Mouse (Mus musculus): Measurements from ENCODE around the gene Lsamp.
"Not testable (repeated sequence)": the region's sequence is repeated elsewhere in the genome, so short reads cannot be mapped to it uniquely, and the experiment has no call there.

Gene Lsamp

GRCm38 (mm10) chr16:41929546-41929945, 1945.4 kb downstream of the Lsamp start:
- DNase-seq (ENCODE audit: low read depth, low spot score), result no peak

GRCm38 (mm10) chr16:41935701-41936100, 1951.5 kb downstream of the Lsamp start:
- no peak for DNase-seq (ENCODE audit: low read depth, low spot score)

- DNase-seq (ENCODE audit: low read depth, low spot score), result no peak
These were observed 1952.9 kb downstream of the Lsamp start for GRCm38 (mm10) chr16:41936908-41937595.

GRCm38 (mm10) chr16:41937596-41937990, 1953.4 kb downstream of the Lsamp start:
- DNase-seq (ENCODE audit: low read depth, low spot score), result no peak

DNA sequence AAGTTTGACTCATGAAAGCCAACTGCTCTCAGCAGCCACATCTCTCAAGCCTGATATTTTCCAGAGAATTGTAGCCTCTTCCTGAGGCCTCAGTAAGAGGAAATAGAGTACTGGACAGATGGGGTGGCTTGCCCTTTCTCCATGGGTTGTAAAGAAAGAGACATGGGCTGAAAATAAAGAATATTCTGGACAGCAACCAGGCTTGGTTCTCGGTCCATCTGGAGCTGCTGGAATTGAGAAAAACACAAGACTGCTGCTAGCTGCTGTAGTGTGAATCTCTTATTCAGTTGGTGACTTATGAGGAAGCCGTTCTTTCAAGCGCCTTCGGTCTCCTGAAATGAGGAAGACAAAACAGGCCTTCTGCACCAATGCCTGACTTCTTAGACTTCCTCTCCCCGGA, 1954.1 kb downstream of the Lsamp start:
- DNase-seq (ENCODE audit: low read depth, low spot score), result no peak

DNA sequence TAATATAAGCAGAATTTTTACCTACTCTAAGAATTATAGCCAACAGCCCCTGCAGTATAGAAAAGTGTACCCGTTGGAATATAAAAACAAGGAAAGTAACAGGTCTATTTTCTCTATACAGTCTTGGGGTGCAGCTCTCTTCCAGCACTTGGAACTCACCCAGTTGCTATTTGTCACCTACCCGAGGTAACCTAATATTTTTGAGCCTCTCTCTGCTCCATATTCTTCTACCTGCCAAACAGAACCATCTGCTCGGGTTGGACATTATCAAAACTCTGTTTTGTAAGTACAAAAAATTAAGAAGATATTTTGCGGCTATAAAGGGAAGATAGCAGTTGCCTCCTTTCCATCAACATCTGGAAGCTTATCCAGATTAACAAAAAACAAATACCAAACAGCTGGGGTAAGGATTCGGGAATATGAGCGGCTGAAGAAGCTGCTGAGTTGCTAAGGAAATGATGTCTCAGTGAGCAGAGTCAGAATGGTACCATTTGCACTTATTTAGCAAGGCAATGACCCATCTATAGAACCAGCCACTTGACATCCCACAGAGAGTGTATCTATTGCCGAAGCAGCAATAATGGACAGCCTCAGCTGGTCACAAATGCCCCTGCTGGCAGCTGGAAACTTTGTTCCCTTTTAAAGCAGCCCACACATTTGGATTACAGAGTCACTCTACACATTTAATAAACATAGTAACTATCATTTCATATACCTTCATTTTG, 1957.6 kb downstream of the Lsamp start:
- no peak for DNase-seq (ENCODE audit: low read depth, low spot score)

DNA sequence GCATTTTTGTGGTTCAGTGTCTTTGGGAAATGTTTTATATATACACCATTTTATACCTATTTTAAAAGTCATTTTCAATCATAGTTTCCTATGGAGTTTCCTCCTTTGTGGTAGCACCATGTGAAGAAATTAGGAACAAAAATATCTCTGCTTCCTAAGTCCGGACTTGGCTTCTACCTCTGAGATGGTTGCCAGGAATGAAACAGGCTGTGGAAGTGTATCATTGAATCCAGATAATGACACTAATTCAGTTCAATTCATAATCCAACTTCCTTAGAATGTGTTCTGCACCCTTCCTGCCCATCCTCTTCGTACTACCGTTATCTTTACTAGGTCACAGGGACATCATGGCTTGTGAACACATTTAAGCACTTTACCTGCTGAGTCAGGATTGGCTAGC, 1973.7 kb downstream of the Lsamp start:
- no peak for DNase-seq (ENCODE audit: low read depth, low spot score)

- DNase-seq (ENCODE audit: low read depth, low spot score), result no peak
These were observed 1981.5 kb downstream of the Lsamp start for GRCm38 (mm10) chr16:41965636-41966035.

GRCm38 (mm10) chr16:41969215-41969614, 1985.1 kb downstream of the Lsamp start:
- no peak for DNase-seq (ENCODE audit: low read depth, low spot score)

- no peak for DNase-seq (ENCODE audit: low read depth, low spot score)
These were observed 1990.9 kb downstream of the Lsamp start for GRCm38 (mm10) chr16:41974866-41975719.

- DNase-seq (ENCODE audit: low read depth, low spot score), result no peak
These were observed 1992.7 kb downstream of the Lsamp start for GRCm38 (mm10) chr16:41976897-41977296.

DNA sequence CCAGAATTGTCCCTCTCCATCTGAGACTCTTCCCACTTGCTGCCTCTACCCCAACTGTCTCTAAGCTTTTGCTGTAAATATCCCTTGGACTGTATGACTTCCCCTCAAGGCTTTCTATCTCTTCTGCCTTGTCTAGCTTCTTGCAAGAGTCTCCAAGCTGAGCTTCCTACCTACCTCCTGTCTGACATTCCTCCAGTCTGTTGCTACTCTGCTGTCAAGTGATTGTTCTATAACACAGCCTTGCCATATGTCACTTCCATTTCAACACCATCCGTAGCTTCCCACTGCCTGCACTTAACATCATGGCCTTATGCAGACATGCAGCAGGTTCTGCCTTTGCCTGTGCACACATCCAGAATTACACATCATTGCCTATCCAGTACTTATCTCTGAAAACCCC, 2012.8 kb downstream of the Lsamp start:
- no peak for DNase-seq (ENCODE audit: low read depth, low spot score)

GRCm38 (mm10) chr16:42002925-42003324, 2018.8 kb downstream of the Lsamp start:
- DNase-seq (ENCODE audit: low read depth, low spot score), result no peak

DNA sequence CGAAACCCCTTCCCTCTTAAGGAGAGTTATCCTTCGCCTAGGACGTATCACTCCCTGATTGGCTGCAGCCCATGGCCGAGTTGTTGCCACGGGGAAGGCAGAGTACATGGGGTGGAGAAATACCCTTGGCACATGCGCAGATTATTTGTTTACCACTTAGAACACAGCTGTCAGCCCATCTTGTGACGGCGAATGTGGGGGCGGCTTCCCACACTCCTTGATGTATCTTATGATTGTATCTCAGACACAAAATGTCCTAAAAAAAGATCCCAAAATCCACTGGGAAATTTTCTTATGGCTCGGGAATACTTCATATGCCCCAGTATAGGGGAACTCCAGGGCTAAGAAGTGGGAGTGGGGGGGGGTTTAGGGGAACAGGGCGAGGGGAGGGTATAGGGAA, 2019.3 kb downstream of the Lsamp start:
- DNase-seq (ENCODE audit: low read depth, low spot score), result not testable (repeated sequence)

- no peak for DNase-seq (ENCODE audit: low read depth, low spot score)
These were observed 2020.0 kb downstream of the Lsamp start for GRCm38 (mm10) chr16:42004166-42004565.

GRCm38 (mm10) chr16:42014937-42015336, 2030.8 kb downstream of the Lsamp start:
- no peak for DNase-seq (ENCODE audit: low read depth, low spot score)

GRCm38 (mm10) chr16:42015443-42015842, 2031.3 kb downstream of the Lsamp start:
- no peak for DNase-seq (ENCODE audit: low read depth, low spot score)

- DNase-seq (ENCODE audit: low read depth, low spot score), result no peak
These were observed 2032.9 kb downstream of the Lsamp start for GRCm38 (mm10) chr16:42016791-42017643.

DNA sequence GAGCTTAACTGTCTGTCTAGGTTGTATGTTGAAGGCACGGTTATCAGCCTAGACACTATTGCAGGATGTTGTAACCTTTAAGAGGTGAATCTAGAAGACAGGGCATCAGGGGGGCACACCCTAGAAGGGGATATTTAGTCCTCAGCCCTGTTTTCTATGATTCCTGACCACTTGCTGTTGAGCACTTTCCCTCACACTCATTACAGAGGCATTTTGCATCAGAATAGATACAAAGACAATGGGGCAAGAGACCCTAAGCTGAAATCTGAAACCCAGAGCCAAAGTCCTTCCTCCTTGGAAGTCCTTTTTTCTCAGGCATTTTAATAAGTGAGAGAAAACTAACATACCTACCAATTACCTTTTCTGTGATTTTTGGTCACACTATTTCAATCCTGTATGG, 2038.4 kb downstream of the Lsamp start:
- peak; percentile 52 for DNase-seq (ENCODE audit: low read depth, low spot score)

DNA sequence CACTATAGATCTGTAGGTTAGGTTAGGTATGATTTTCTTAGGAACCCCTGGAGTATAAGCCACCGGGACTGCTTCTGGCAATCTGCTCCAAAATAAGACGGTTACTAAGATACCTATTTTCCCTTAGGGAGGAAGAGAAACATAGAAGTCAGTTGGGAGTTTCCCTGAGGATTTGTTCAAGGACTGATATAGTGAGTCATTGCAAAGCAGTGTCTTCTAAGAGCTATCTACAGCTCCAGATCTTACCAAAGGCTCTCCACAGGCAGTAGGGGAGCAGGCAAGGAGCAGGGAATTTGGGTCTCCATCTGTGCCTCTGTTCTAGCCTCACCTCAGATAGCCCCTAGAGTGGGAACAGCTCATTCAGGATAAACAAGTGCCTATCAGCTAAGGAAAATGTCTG, 2047.9 kb downstream of the Lsamp start:
- DNase-seq (ENCODE audit: low read depth, low spot score), result no peak

GRCm38 (mm10) chr16:42033449-42033848, 2049.3 kb downstream of the Lsamp start:
- no peak for DNase-seq (ENCODE audit: low read depth, low spot score)

Measured in R1 (cell line).